Mouse (Mus musculus) spleen, postnatal 36 days (tissue): ENCODE measurements around the gene Klk12.

Source experiments
- DNase-seq, 2 experiments: peaks; one replicate each; pipeline ENCODE4 v3.0.0; 2022; ENCODE audit warnings: low spot score in 2 of 2, mixed read lengths in 1 of 2

The Klk12 gene

GRCm38 (mm10) chr7:43796355-43796754 is 27.7 kb downstream of the Klk12 start:
- DNase-seq, result no peak

- peak; percentile 13 to 21 for DNase-seq
These were observed 28.7 kb downstream of the Klk12 start, which contains the start of gene Klk8 for GRCm38 (mm10) chr7:43797333-43797769. Gene Klk8 (plus strand): TSS chr7:43797577.

GRCm38 (mm10) chr7:43797844-43798462 is 29.3 kb downstream of the Klk12 start:
- peak; percentile 26 to 28 for DNase-seq

GRCm38 (mm10) chr7:43799876-43800275 is 31.2 kb downstream of the Klk12 start:
- DNase-seq, result no peak

GRCm38 (mm10) chr7:43810994-43811393 is 42.3 kb downstream of the Klk12 start, which contains the start of gene Klk7:
Gene Klk7 (plus strand): TSS chr7:43811294.
- no peak for DNase-seq

- no peak for DNase-seq
These were observed 46.5 kb downstream of the Klk12 start for GRCm38 (mm10) chr7:43815211-43815610.

- no peak for DNase-seq
These were observed 48.0 kb downstream of the Klk12 start for GRCm38 (mm10) chr7:43816746-43817145.

- no peak for DNase-seq
These were observed 52.9 kb downstream of the Klk12 start for GRCm38 (mm10) chr7:43821581-43821980.
